Mouse (Mus musculus) MEL (cell line): ENCODE measurements around the gene Mpz. TPM values are rescaled to one million over a fixed set of nuclear protein-coding genes. Genes with fewer than 3 reads are reported as not detected.

Experiments
- DNase-seq: peaks from one replicate; pipeline ENCODE4 v3.0.0; 2011; ENCODE audit warnings: low read depth, low spot score
- H3K27ac ChIP-seq: 2 replicates; pipeline ENCODE4 v1.5.1; 2012; ENCODE audit warnings: low read depth, mild to moderate bottlenecking, control low read depth, low read length, moderate library complexity; ENCODE audit not compliant: control insufficient read depth
- H3K27me3 ChIP-seq, 2 experiments: fragments of 150-350 bp in 1 of 2; sonication (generic) in 1 of 2; 2 replicates each; pipeline ENCODE4 v1.6.1; 2012; ENCODE audit warnings: low read length in 2 of 2, mild to moderate bottlenecking in 2 of 2, improper control_type of control experiment in 1 of 2, moderate library complexity in 1 of 2; ENCODE audit not compliant: insufficient read depth in 2 of 2, control insufficient read depth in 1 of 2
- H3K36me3 ChIP-seq, 2 experiments: 2 replicates each; pipeline ENCODE4 v1.6.1; 2012 to 2014; ENCODE audit warnings: low read length in 2 of 2, improper control_type of control experiment in 1 of 2, inconsistent platforms in 1 of 2, mild to moderate bottlenecking in 1 of 2; ENCODE audit not compliant: insufficient read depth in 2 of 2, control insufficient read depth in 1 of 2
- H3K4me1 ChIP-seq, 2 experiments: fragments of 150-350 bp in 1 of 2; sonication (generic) in 1 of 2; 2 replicates each; pipeline ENCODE4 v1.6.1; 2012; ENCODE audit warnings: low read length in 2 of 2, improper control_type of control experiment in 1 of 2, mild to moderate bottlenecking in 1 of 2; ENCODE audit not compliant: insufficient read depth in 2 of 2, control insufficient read depth in 1 of 2
- H3K4me3 ChIP-seq, 2 experiments: fragments of 150-350 bp in 1 of 2; sonication (generic) in 1 of 2; 2 replicates each; pipeline ENCODE4 v1.5.1; 2012; ENCODE audit warnings: low read depth in 2 of 2, low read length in 2 of 2, mild to moderate bottlenecking in 2 of 2, moderate library complexity in 2 of 2, control low read depth in 1 of 2, improper control_type of control experiment in 1 of 2; ENCODE audit not compliant: control insufficient read depth in 1 of 2, insufficient read depth in 1 of 2
- H3K79me2 ChIP-seq: 2 replicates; pipeline ENCODE4 v1.6.1; 2012; ENCODE audit warnings: mild to moderate bottlenecking, low read length, moderate library complexity; ENCODE audit not compliant: control insufficient read depth, poor library complexity, insufficient read depth
- H3K9ac ChIP-seq: 2 replicates; pipeline ENCODE4 v1.6.1; 2012; ENCODE audit warnings: low read depth, mild to moderate bottlenecking, control low read depth, low read length, moderate library complexity; ENCODE audit not compliant: control insufficient read depth, poor library complexity, severe bottlenecking
- H3K9me3 ChIP-seq: fragments of 150-350 bp; sonication (generic); replicated peaks from 2 replicates; pipeline ENCODE4 v1.6.1; 2012; ENCODE audit warnings: mild to moderate bottlenecking, low read length, improper control_type of control experiment, moderate library complexity; ENCODE audit not compliant: insufficient read depth
- E2F4 ChIP-seq: IDR thresholded peaks from 2 replicates; pipeline ENCODE4 v1.6.1; 2011; ENCODE audit warnings: low read depth, low read length, improper control_type of control experiment, borderline replicate concordance
- ELF1 ChIP-seq: IDR thresholded peaks from 2 replicates; pipeline ENCODE4 v1.6.1; 2014; ENCODE audit warnings: low read depth, mild to moderate bottlenecking, inconsistent platforms, low read length, improper control_type of control experiment, moderate library complexity
- EP300 ChIP-seq, 2 experiments: IDR thresholded peaks; 2 replicates each; pipeline ENCODE4 v1.6.1; 2011; ENCODE audit warnings: improper control_type of control experiment in 2 of 2, low read length in 2 of 2, low read depth in 1 of 2, mild to moderate bottlenecking in 1 of 2
- ETS1 ChIP-seq: IDR thresholded peaks from 2 replicates; pipeline ENCODE4 v1.6.1; 2012; ENCODE audit warnings: low read depth, mild to moderate bottlenecking, inconsistent platforms, low read length, improper control_type of control experiment, moderate library complexity
- GATA1 ChIP-seq: IDR thresholded peaks from 2 replicates; pipeline ENCODE4 v1.6.1; 2011; ENCODE audit warnings: low read depth, low read length, improper control_type of control experiment
- JUND ChIP-seq: IDR thresholded peaks from 2 replicates; pipeline ENCODE4 v1.6.1; 2011; ENCODE audit warnings: low read depth, mild to moderate bottlenecking, improper control_type of control experiment, low read length
- MAZ ChIP-seq: IDR thresholded peaks from 2 replicates; pipeline ENCODE4 v1.6.1; 2012; ENCODE audit warnings: low read depth, mild to moderate bottlenecking, inconsistent platforms, low read length, improper control_type of control experiment
- MEF2A ChIP-seq: IDR thresholded peaks from 2 replicates; pipeline ENCODE4 v1.6.1; 2014; ENCODE audit warnings: low read depth, mild to moderate bottlenecking, inconsistent platforms, low read length, improper control_type of control experiment; ENCODE audit not compliant: poor library complexity, insufficient replicate concordance, severe bottlenecking; ENCODE audit errors: extremely low read depth
- MXI1 ChIP-seq: IDR thresholded peaks from 2 replicates; pipeline ENCODE4 v1.6.1; 2011; ENCODE audit warnings: mild to moderate bottlenecking, low read depth, low read length, improper control_type of control experiment
- MYB ChIP-seq: IDR thresholded peaks from 2 replicates; pipeline ENCODE4 v1.6.1; 2011; ENCODE audit warnings: mild to moderate bottlenecking, low read depth, low read length, improper control_type of control experiment
- POLR2AphosphoS2 ChIP-seq: IDR thresholded peaks from 2 replicates; pipeline ENCODE4 v1.6.1; 2011; ENCODE audit warnings: low read length, improper control_type of control experiment
- POLR2AphosphoS5 ChIP-seq: IDR thresholded peaks from 2 replicates; pipeline ENCODE4 v1.6.1; 2012; ENCODE audit warnings: low read depth, borderline replicate concordance, mild to moderate bottlenecking, inconsistent platforms, low read length, moderate library complexity, mixed read lengths
- RAD21 ChIP-seq: IDR thresholded peaks from 2 replicates; pipeline ENCODE4 v1.6.1; 2011; ENCODE audit warnings: mild to moderate bottlenecking, low read depth, low read length, improper control_type of control experiment
- SMC3 ChIP-seq: IDR thresholded peaks from 2 replicates; pipeline ENCODE4 v1.6.1; 2011; ENCODE audit warnings: low read depth, low read length, improper control_type of control experiment
- TBP ChIP-seq: IDR thresholded peaks from 2 replicates; pipeline ENCODE4 v1.8.0; 2011; ENCODE audit warnings: low read depth, low read length, improper control_type of control experiment
- ZC3H11A ChIP-seq: IDR thresholded peaks from 2 replicates; pipeline ENCODE4 v1.6.1; 2012; ENCODE audit warnings: low read depth, mild to moderate bottlenecking, inconsistent platforms, low read length, improper control_type of control experiment
- ZMIZ1 ChIP-seq: IDR thresholded peaks from 2 replicates; pipeline ENCODE4 v1.6.1; 2012; ENCODE audit warnings: low read depth, mild to moderate bottlenecking, inconsistent platforms, low read length, improper control_type of control experiment, moderate library complexity
- ZNF384 ChIP-seq: IDR thresholded peaks from 2 replicates; pipeline ENCODE4 v1.6.1; 2012; ENCODE audit warnings: low read depth, mild to moderate bottlenecking, inconsistent platforms, low read length, improper control_type of control experiment
- polyA plus RNA-seq, 2 experiments: library from polyadenylated mRNA; stranded (reverse) in 1 of 2; unstranded in 1 of 2; fragments of >175 nt in 1 of 2; fragments of >200 nt in 1 of 2; gene quantifications; 2 replicates each; pipeline versions ENCODE4 v1.2.1 to v1.2.4; 2012; ENCODE audit warnings: low replicate concordance in 2 of 2, low read depth in 1 of 2; ENCODE audit not compliant: insufficient read length in 2 of 2, insufficient read depth in 1 of 2, missing spikeins in 1 of 2
- total RNA-seq: library from RNA; depleted of rRNA; stranded (reverse); fragments of 300-350 nt; gene quantifications from 2 replicates; pipeline ENCODE4 v1.2.3, GENCODE M21; 2012

Gene Mpz
- total and polyA plus RNA-seq, 3 experiments, result 0.28 TPM; not detected in 2

- Histone ChIP-seq H3K27me3 (no peaks in the 10 kb centered on the region), H3K9ac (no peak overlapping the region), H3K79me2 (no peaks in the 10 kb centered on the region), H3K4me1 (peaks cover 3 to 8% of the 10 kb centered on the region in 2 experiments; a peak in 2 of 4 replicates), H3K4me3 (no peak overlapping the region), H3K36me3 (peaks cover 0 to 8% of the 10 kb centered on the region in 2 experiments; a peak in 2 of 4 replicates), H3K9me3 (no peaks in the 10 kb centered on the region), H3K27ac (no peak overlapping the region)
- TF ChIP-seq MEF2A, result no peak
- TF ChIP-seq MYB, result no peak
- TF ChIP-seq ZC3H11A, result no peak
- no peak for TF ChIP-seq ZMIZ1
- no peak for TF ChIP-seq POLR2AphosphoS5
- no peak for TF ChIP-seq POLR2AphosphoS2
- no peak for TF ChIP-seq RAD21
- TF ChIP-seq ELF1, result no peak
- TF ChIP-seq TBP, result no peak
- TF ChIP-seq SMC3, result no peak
- TF ChIP-seq ZNF384, result no peak
- no peak for TF ChIP-seq ETS1
- TF ChIP-seq MAZ, result no peak
- no peak for TF ChIP-seq JUND
- no peak for DNase-seq
Measured at GRCm38 (mm10) chr1:171200769-171201168, 50.3 kb downstream of the Mpz start.

- no peak overlapping the region for H3K27ac ChIP-seq
- DNase-seq, result no peak
- peaks cover 6 to 16% of the 10 kb centered on the region in 2 experiments; a peak in 3 of 4 replicates for H3K4me1 ChIP-seq
Measured at GRCm38 (mm10) chr1:171203471-171204248, 53.1 kb downstream of the Mpz start.

More at GRCm38 (mm10) chr1:171203471-171204248, 53.1 kb downstream of the Mpz start:
- no peaks in the 10 kb centered on the region for H3K9me3 ChIP-seq
- H3K27me3 ChIP-seq, result no peaks in the 10 kb centered on the region
- H3K4me3 ChIP-seq, result no peak overlapping the region
- TF ChIP-seq MXI1, result no peak
- TF ChIP-seq TBP, result no peak
- no peak for TF ChIP-seq GATA1
- no peak for TF ChIP-seq EP300 (IDR thresholded peaks at IDR 0.05; ENCODE audit: low read depth in 1 of 2, low read length in 2 of 2)
- TF ChIP-seq E2F4, result no peak
- H3K36me3 ChIP-seq, result peaks cover 0 to 11% of the 10 kb centered on the region in 2 experiments; a peak in 2 of 4 replicates
- no peak overlapping the region for H3K9ac ChIP-seq
- H3K79me2 ChIP-seq, result no peaks in the 10 kb centered on the region
